Mouse (Mus musculus): ENCODE results near the gene Trim33.

Gene Trim33

GRCm38 (mm10) chr3:103400807-103401206 is 121.7 kb downstream of the Trim33 start:
- no peak for DNase-seq (ENCODE audit: low spot score)

GRCm38 (mm10) chr3:103401342-103402098 is 122.4 kb downstream of the Trim33 start:
- DNase-seq (ENCODE audit: low spot score), result no peak

- DNase-seq (ENCODE audit: low spot score), result no peak
These were observed 123.1 kb downstream of the Trim33 start for GRCm38 (mm10) chr3:103402212-103402611.

- DNase-seq (ENCODE audit: low spot score), result no peak
These were observed 126.0 kb downstream of the Trim33 start for GRCm38 (mm10) chr3:103405135-103405534.

- DNase-seq (ENCODE audit: low spot score), result no peak
These were observed 127.0 kb downstream of the Trim33 start for GRCm38 (mm10) chr3:103405871-103406765.

Data from testis, postnatal 14 days (tissue).